Mouse (Mus musculus) heart, embryonic 11.5 days (tissue): ENCODE measurements around the gene Eps15l1. TPM values are rescaled to one million over a fixed set of nuclear protein-coding genes. Genes with fewer than 3 reads are reported as not detected.

Source experiments
- ATAC-seq: fragments of 200-750 bp; cut with Nextera tagmentation; replicated peaks from 2 replicates; pipeline ENCODE4 v1.8.0; 2017; ENCODE audit warnings: moderate library complexity; ENCODE audit not compliant: insufficient number of reproducible peaks, low FRiP score, low TSS enrichment
- H3K27ac ChIP-seq: fragments of 300-500 bp; sonication (generic); 2 replicates; pipeline ENCODE4 v1.5.1; 2014; ENCODE audit warnings: mild to moderate bottlenecking, low read depth, low read length
- H3K27me3 ChIP-seq: fragments of 300-500 bp; sonication (generic); 2 replicates; pipeline ENCODE4 v1.6.1; 2014; ENCODE audit warnings: mild to moderate bottlenecking, low read length, mixed read lengths; ENCODE audit not compliant: control insufficient read depth, insufficient read depth
- H3K36me3 ChIP-seq: fragments of 300-500 bp; sonication (generic); 2 replicates; pipeline ENCODE4 v1.6.1; 2014; ENCODE audit warnings: mild to moderate bottlenecking, low read length, moderate library complexity, mixed read lengths; ENCODE audit not compliant: control insufficient read depth, insufficient read depth
- H3K4me1 ChIP-seq: fragments of 300-500 bp; sonication (generic); 2 replicates; pipeline ENCODE4 v1.6.1; 2014; ENCODE audit warnings: low read length; ENCODE audit not compliant: control insufficient read depth, insufficient read depth
- H3K4me2 ChIP-seq: fragments of 300-500 bp; sonication (generic); 2 replicates; pipeline ENCODE4 v1.6.1; 2014; ENCODE audit warnings: mild to moderate bottlenecking, moderate library complexity
- H3K4me3 ChIP-seq: fragments of 300-500 bp; sonication (generic); 2 replicates; pipeline ENCODE4 v1.5.1; 2014; ENCODE audit warnings: low read depth, low read length
- H3K9ac ChIP-seq: fragments of 300-500 bp; sonication (generic); 2 replicates; pipeline ENCODE4 v1.6.1; 2014; ENCODE audit warnings: mild to moderate bottlenecking, low read depth, low read length, moderate library complexity
- H3K9me3 ChIP-seq: fragments of 300-500 bp; sonication (generic); replicated peaks from 2 replicates; pipeline ENCODE4 v1.6.1; 2016; ENCODE audit warnings: low read length; ENCODE audit not compliant: control insufficient read depth
- WGBS: fragments of 180-500 bp; shearing (Covaris S2); extraction: QIAGEN DNeasy Blood & Tissue Kit; methylation state at CpG from one replicate; pipeline ENCODE4 v1.1.7; 2014; ENCODE audit not compliant: insufficient replicate concordance; 5-methylcytosine and 5-hydroxymethylcytosine counted together
- polyA plus RNA-seq: library from polyadenylated mRNA; unstranded; fragments of >200 nt; fragmentation: Nextera tagmentation; extraction: Ambion mirVana; gene quantifications from 2 replicates; pipeline ENCODE4 v1.2.1, GENCODE M21; 2014

Gene Eps15l1
- polyA plus RNA-seq, 1 experiment from 2014 or later, result 49.9 TPM

GRCm38 (mm10) chr8:72305210-72305905 is 115.9 kb downstream of the Eps15l1 start, which contains the start of gene Gm10282:
Gene Gm10282 (minus strand): TSS chr8:72305260.
- H3K9me3 ChIP-seq, result no peaks in the 10 kb centered on the region

GRCm38 (mm10) chr8:72303633-72304032 is 117.6 kb downstream of the Eps15l1 start:
- H3K27ac ChIP-seq, result no peak overlapping the region

More at GRCm38 (mm10) chr8:72305210-72305905, 115.9 kb downstream of the Eps15l1 start, which contains the start of gene Gm10282:
- no peak within 1 kb of the TSS for H3K9ac ChIP-seq
- H3K4me2 ChIP-seq, result no peak within 1 kb of the TSS
- H3K36me3 ChIP-seq, result no peaks in the 10 kb centered on the region
- no peaks in the 10 kb centered on the region for H3K27me3 ChIP-seq
- H3K27ac ChIP-seq, result no peak within 1 kb of the TSS
- H3K4me1 ChIP-seq, result peaks cover 10% of the 10 kb centered on the region; the same call in 1 of the 2 replicates
- ATAC-seq, result no peak
- WGBS, result 69% methylated on average over 15 of the region's 16 CpGs
- H3K4me3 ChIP-seq, result no peak within 1 kb of the TSS

GRCm38 (mm10) chr8:72302986-72303612 is 118.2 kb downstream of the Eps15l1 start:
- Histone ChIP-seq H3K9me3 (no peaks in the 10 kb centered on the region), H3K4me1 (peaks cover 7% of the 10 kb centered on the region; the same call in 1 of the 2 replicates), H3K9ac (no peak overlapping the region), H3K27ac (peak overlapping the region; percentile 57; the same call in 1 of the 2 replicates), H3K36me3 (no peaks in the 10 kb centered on the region), H3K4me2 (no peak overlapping the region), H3K27me3 (no peaks in the 10 kb centered on the region), H3K4me3 (no peak overlapping the region)
- ATAC-seq, result no peak
- WGBS, result 59% methylated on average over 8 of the region's 8 CpGs

More at GRCm38 (mm10) chr8:72303633-72304032, 117.6 kb downstream of the Eps15l1 start:
- Histone ChIP-seq H3K27me3 (no peaks in the 10 kb centered on the region), H3K4me2 (no peak overlapping the region), H3K4me1 (peaks cover 7% of the 10 kb centered on the region; the same call in 1 of the 2 replicates), H3K9me3 (no peaks in the 10 kb centered on the region), H3K9ac (no peak overlapping the region), H3K4me3 (no peak overlapping the region), H3K36me3 (no peaks in the 10 kb centered on the region)
- no peak for ATAC-seq
- WGBS, result 57% methylated on average over 8 of the region's 8 CpGs

- Histone ChIP-seq H3K9ac (no peak overlapping the region), H3K27me3 (no peaks in the 10 kb centered on the region), H3K4me3 (no peak overlapping the region), H3K27ac (no peak overlapping the region), H3K36me3 (no peaks in the 10 kb centered on the region), H3K9me3 (no peaks in the 10 kb centered on the region), H3K4me1 (peaks cover 7% of the 10 kb centered on the region; the same call in 1 of the 2 replicates), H3K4me2 (no peak overlapping the region)
- WGBS, result 74% methylated on average over 5 of the region's 5 CpGs
- ATAC-seq, result no peak
Observed at GRCm38 (mm10) chr8:72301497-72301896, 119.8 kb downstream of the Eps15l1 start.

GRCm38 (mm10) chr8:72300654-72301400 is 120.4 kb downstream of the Eps15l1 start:
- H3K9me3 ChIP-seq, result no peaks in the 10 kb centered on the region
- no peak overlapping the region for H3K4me3 ChIP-seq
- no peak overlapping the region for H3K9ac ChIP-seq
- 74% methylated on average over 9 of the region's 9 CpGs for WGBS
- no peaks in the 10 kb centered on the region for H3K36me3 ChIP-seq
- ATAC-seq, result no peak
- H3K27me3 ChIP-seq, result no peaks in the 10 kb centered on the region
- no peak overlapping the region for H3K27ac ChIP-seq
- no peak overlapping the region for H3K4me2 ChIP-seq
- H3K4me1 ChIP-seq, result peaks cover 10% of the 10 kb centered on the region; the same call in 1 of the 2 replicates

GRCm38 (mm10) chr8:72298928-72299327 is 122.3 kb downstream of the Eps15l1 start:
- no peak overlapping the region for H3K27ac ChIP-seq
- no peak overlapping the region for H3K4me3 ChIP-seq
- H3K9me3 ChIP-seq, result no peaks in the 10 kb centered on the region
- peaks cover 22% of the 10 kb centered on the region; the same call in 1 of the 2 replicates for H3K4me1 ChIP-seq
- no peak overlapping the region for H3K9ac ChIP-seq
- ATAC-seq, result no peak
- 83% methylated on average over 1 of the region's 1 CpGs for WGBS
- no peaks in the 10 kb centered on the region for H3K27me3 ChIP-seq
- no peak overlapping the region for H3K4me2 ChIP-seq
- no peaks in the 10 kb centered on the region for H3K36me3 ChIP-seq

GRCm38 (mm10) chr8:72296561-72296960 is 124.7 kb downstream of the Eps15l1 start:
- no peak overlapping the region for H3K27ac ChIP-seq

GRCm38 (mm10) chr8:72295679-72296078 is 125.6 kb downstream of the Eps15l1 start:
- Histone ChIP-seq H3K9ac (peak overlapping the region; percentile 50), H3K4me1 (peaks cover 15% of the 10 kb centered on the region; the same call in 1 of the 2 replicates), H3K27me3 (no peaks in the 10 kb centered on the region), H3K36me3 (no peaks in the 10 kb centered on the region), H3K27ac (peak overlapping the region; percentile 93), H3K9me3 (no peaks in the 10 kb centered on the region), H3K4me3 (no peak overlapping the region), H3K4me2 (peak overlapping the region; percentile 14; the same call in 1 of the 2 replicates)
- ATAC-seq, result peak; percentile 86
- WGBS, result 19% methylated on average over 8 of the region's 8 CpGs

More at GRCm38 (mm10) chr8:72296561-72296960, 124.7 kb downstream of the Eps15l1 start:
- no peaks in the 10 kb centered on the region for H3K9me3 ChIP-seq
- H3K36me3 ChIP-seq, result no peaks in the 10 kb centered on the region
- WGBS, result 84% methylated on average over 8 of the region's 8 CpGs
- no peak overlapping the region for H3K4me3 ChIP-seq
- H3K9ac ChIP-seq, result no peak overlapping the region
- H3K4me2 ChIP-seq, result no peak overlapping the region
- H3K27me3 ChIP-seq, result no peaks in the 10 kb centered on the region
- H3K4me1 ChIP-seq, result peaks cover 15% of the 10 kb centered on the region; the same call in 1 of the 2 replicates
- ATAC-seq, result no peak
